Mouse (Mus musculus) gastrocnemius, adult 18-20 months (tissue): ENCODE results near the gene Drc7. TPM values are rescaled to one million over a fixed set of nuclear protein-coding genes. Genes with fewer than 3 reads are reported as not detected.

ENCODE experiments used
- DNase-seq: peaks from one replicate; pipeline ENCODE4 v3.0.0; 2021; ENCODE audit warnings: low spot score
- total RNA-seq, 2 experiments: library from RNA; stranded (reverse); gene quantifications; 2 replicates each; pipeline ENCODE4 v1.2.3; 2021

Gene Drc7
- total RNA-seq, 2 experiments from 2014 or later, result not detected

DNA sequence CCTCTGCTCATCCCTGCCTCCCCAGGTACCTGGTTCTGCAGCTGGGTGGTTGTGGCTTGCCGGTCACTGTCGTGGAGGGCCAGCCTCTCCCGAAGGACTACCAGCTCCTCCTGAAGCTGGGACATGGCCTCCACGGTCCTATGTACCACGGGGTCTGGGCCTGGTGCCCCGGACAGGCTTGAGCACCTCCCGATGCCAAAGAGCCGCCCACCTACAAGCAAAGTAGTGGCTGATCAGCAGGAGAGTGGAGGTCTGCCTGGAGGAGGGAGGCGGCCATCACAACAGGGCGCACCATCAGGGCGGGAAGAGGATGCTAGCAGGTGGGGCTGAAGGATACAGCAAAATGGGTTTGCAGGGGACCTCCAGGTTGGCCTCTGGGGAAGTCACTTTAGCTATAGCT, 71.6 kb downstream of the Drc7 start:
- no peak for DNase-seq

DNA sequence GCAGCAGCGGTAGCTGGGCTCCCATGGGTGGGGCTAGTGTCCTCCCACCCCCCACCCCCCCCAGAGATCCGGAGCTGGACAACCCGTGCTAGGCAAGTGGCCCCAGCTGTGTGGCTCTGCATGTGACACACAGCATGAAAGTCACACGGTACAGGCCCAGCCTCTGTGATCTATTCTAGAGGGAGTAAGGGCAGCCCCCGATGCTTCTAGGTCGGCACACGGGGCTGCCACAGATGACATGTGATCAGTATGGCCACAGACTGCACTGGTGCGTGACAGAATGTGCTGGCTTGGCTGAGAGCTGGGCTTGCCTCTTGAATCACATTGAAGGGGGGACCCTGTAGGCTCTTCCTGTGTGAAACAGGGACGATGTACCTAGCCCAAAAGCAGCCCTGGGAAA, 72.8 kb downstream of the Drc7 start:
- no peak for DNase-seq

Other genes starting within 250 kb of the Drc7 start
- gene Ccl17, start 244.7 kb upstream of the Drc7 start, total RNA-seq, result not detected
- gene Coq9, start 216.8 kb upstream of the Drc7 start, total RNA-seq, result 100 to 1,000 TPM; 392 to 399 TPM
- 10 to 100 TPM; 30.8 to 38.8 TPM for gene Ciapin1, start 216.7 kb upstream of the Drc7 start, total RNA-seq
- 10 to 100 TPM; 48.9 to 56.7 TPM for gene Polr2c, start 197.7 kb upstream of the Drc7 start, total RNA-seq
- gene Dok4, start 178.8 kb upstream of the Drc7 start, total RNA-seq, result 1 to 10 TPM; 3.3 to 7.2 TPM
- gene Ccdc102a, start 137.0 kb upstream of the Drc7 start, total RNA-seq, result 1 to 10 TPM; 2.5 to 5.3 TPM
- gene Adgrg5, start 131.4 kb upstream of the Drc7 start, total RNA-seq, result not detected
- gene Adgrg1, start 80.4 kb upstream of the Drc7 start, total RNA-seq, result 10 to 100 TPM; 19.8 to 24.3 TPM
- gene Adgrg3, start 37.4 kb upstream of the Drc7 start, total RNA-seq, result under 1 TPM; 0.26 to 0.80 TPM
- gene Katnb1, start 26.1 kb downstream of the Drc7 start, total RNA-seq, result 1 to 10 TPM; 6.6 to 7.4 TPM
- gene Kifc3, start 147.7 kb downstream of the Drc7 start, total RNA-seq, result 10 to 100 TPM in 1 of 2 experiments, 1 to 10 TPM in 1; 8.7 to 14.5 TPM